Mouse (Mus musculus) midbrain, embryonic 11.5 days (tissue): ENCODE data around the gene Gm21190. TPM values are rescaled to one million over a fixed set of nuclear protein-coding genes. Genes with fewer than 3 reads are reported as not detected.
"Not testable (repeated sequence)": the region's sequence is repeated elsewhere in the genome, so short reads cannot be mapped to it uniquely, and the experiment has no call there.

Source experiments
- ATAC-seq: fragments of 200-750 bp; cut with Nextera tagmentation; 2 replicates; pipeline ENCODE4 v1.8.0; 2017; ENCODE audit warnings: moderate TSS enrichment, moderate library complexity; ENCODE audit not compliant: low FRiP score
- DNase-seq: peaks from one replicate; pipeline ENCODE4 v3.0.0; 2015; ENCODE audit warnings: low spot score; ENCODE audit errors: missing footprints
- H3K27ac ChIP-seq: fragments of 300-500 bp; sonication (generic); 2 replicates; pipeline ENCODE4 v1.5.1; 2014; ENCODE audit warnings: low read depth, low read length
- H3K27me3 ChIP-seq: fragments of 300-500 bp; sonication (generic); 2 replicates; pipeline ENCODE4 v1.6.1; 2014; ENCODE audit warnings: mild to moderate bottlenecking, low read length, moderate library complexity, mixed read lengths; ENCODE audit not compliant: control insufficient read depth, insufficient read depth
- H3K36me3 ChIP-seq: fragments of 300-500 bp; sonication (generic); 2 replicates; pipeline ENCODE4 v1.6.1; 2014; ENCODE audit warnings: mild to moderate bottlenecking, low read length, moderate library complexity, mixed read lengths; ENCODE audit not compliant: control insufficient read depth, insufficient read depth
- H3K4me1 ChIP-seq: fragments of 300-500 bp; sonication (generic); 2 replicates; pipeline ENCODE4 v1.6.1; 2014; ENCODE audit warnings: low read length; ENCODE audit not compliant: control insufficient read depth, insufficient read depth
- H3K4me2 ChIP-seq: fragments of 300-500 bp; sonication (generic); 2 replicates; pipeline ENCODE4 v1.6.1; 2014; ENCODE audit warnings: mild to moderate bottlenecking, moderate library complexity
- H3K4me3 ChIP-seq: fragments of 300-500 bp; sonication (generic); 2 replicates; pipeline ENCODE4 v1.5.1; 2014; ENCODE audit warnings: low read depth, low read length
- H3K9ac ChIP-seq: fragments of 300-500 bp; sonication (generic); 2 replicates; pipeline ENCODE4 v1.6.1; 2014; ENCODE audit warnings: low read length
- H3K9me3 ChIP-seq: fragments of 300-500 bp; sonication (generic); 2 replicates; pipeline ENCODE4 v1.6.1; 2016; ENCODE audit warnings: low read length; ENCODE audit not compliant: control insufficient read depth
- WGBS: fragments of 180-500 bp; shearing (Covaris S2); extraction: QIAGEN DNeasy Blood & Tissue Kit; methylation state at CpG from one replicate; pipeline ENCODE4 v1.1.7; 2014; 5-methylcytosine and 5-hydroxymethylcytosine counted together
- polyA plus RNA-seq: library from polyadenylated mRNA; unstranded; fragments of >200 nt; fragmentation: Nextera tagmentation; extraction: Ambion mirVana; gene quantifications from 2 replicates; pipeline ENCODE4 v1.2.1, GENCODE M21; 2014

Gene Gm21190
- polyA plus RNA-seq, 1 experiment from 2014 or later: not detected

GRCm38 (mm10) chr5:15522028-15522427 lies 7.0 kb downstream of the Gm21190 start:
- DNase-seq: peak; percentile 73
- ATAC-seq: 0 out of 2 replicates have a peak, but pooled peaks have one; percentile 57

GRCm38 (mm10) chr5:15520418-15520817 lies 8.6 kb downstream of the Gm21190 start:
- H3K4me1 ChIP-seq, H3K4me2 ChIP-seq, H3K9me3 ChIP-seq, H3K36me3 ChIP-seq, ATAC-seq, H3K27me3 ChIP-seq, H3K27ac ChIP-seq, H3K4me3 ChIP-seq, H3K9ac ChIP-seq: not testable (repeated sequence)
- 24% methylated on average over 5 of the region's 5 CpGs for WGBS
- DNase-seq: peak; percentile 76

More at GRCm38 (mm10) chr5:15522028-15522427, 7.0 kb downstream of the Gm21190 start:
- peaks cover 12% of the 10 kb centered on the region for H3K9me3 ChIP-seq
- H3K4me3 ChIP-seq, H3K36me3 ChIP-seq, H3K4me2 ChIP-seq, H3K4me1 ChIP-seq, H3K9ac ChIP-seq, H3K27me3 ChIP-seq, H3K27ac ChIP-seq: not testable (repeated sequence)
- 32% methylated on average over 2 of the region's 2 CpGs for WGBS

DNA sequence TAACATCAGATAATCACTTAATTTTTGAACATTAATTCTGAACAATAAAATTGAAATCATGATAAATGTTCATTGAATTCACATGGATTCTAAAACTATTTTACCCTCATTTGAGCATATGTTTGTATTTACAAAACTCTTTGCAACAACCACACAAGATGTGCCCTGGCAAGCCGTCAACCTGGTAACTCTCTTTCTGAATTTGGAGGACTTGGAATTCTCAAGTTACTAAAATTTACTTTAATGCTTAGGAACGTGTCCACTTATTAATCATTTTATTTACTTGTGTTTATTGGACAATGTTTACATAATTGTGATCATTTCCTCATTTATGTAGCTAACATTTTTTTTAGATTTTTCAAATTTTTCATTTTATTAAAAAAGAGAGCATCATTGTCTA lies 11.9 kb downstream of the Gm21190 start:
- WGBS: 79% methylated on average over 2 of the region's 2 CpGs
- peak; percentile 44 for DNase-seq
- H3K9ac ChIP-seq, H3K4me2 ChIP-seq, ATAC-seq, H3K9me3 ChIP-seq, H3K27ac ChIP-seq, H3K4me3 ChIP-seq, H3K36me3 ChIP-seq, H3K27me3 ChIP-seq, H3K4me1 ChIP-seq: not testable (repeated sequence)

GRCm38 (mm10) chr5:15512236-15512635 lies 16.8 kb downstream of the Gm21190 start:
- not testable (repeated sequence) for DNase-seq, H3K36me3 ChIP-seq, H3K9ac ChIP-seq, H3K27me3 ChIP-seq, H3K4me1 ChIP-seq, H3K4me3 ChIP-seq, H3K27ac ChIP-seq, H3K4me2 ChIP-seq
- ATAC-seq: 0 out of 2 replicates have a peak, but pooled peaks have one; percentile 43
- peaks cover 16% of the 10 kb centered on the region for H3K9me3 ChIP-seq
- 65% methylated on average over 3 of the region's 3 CpGs for WGBS

- not testable (repeated sequence) for H3K27me3 ChIP-seq, H3K36me3 ChIP-seq, H3K4me2 ChIP-seq, H3K9ac ChIP-seq, H3K27ac ChIP-seq, H3K4me1 ChIP-seq, DNase-seq, H3K4me3 ChIP-seq
- peaks cover 16% of the 10 kb centered on the region for H3K9me3 ChIP-seq
- ATAC-seq: 0 out of 2 replicates have a peak, but pooled peaks have one; percentile 45
- 81% methylated on average over 1 of the region's 1 CpGs for WGBS
Measured at GRCm38 (mm10) chr5:15509911-15510310, 19.1 kb downstream of the Gm21190 start.

DNA sequence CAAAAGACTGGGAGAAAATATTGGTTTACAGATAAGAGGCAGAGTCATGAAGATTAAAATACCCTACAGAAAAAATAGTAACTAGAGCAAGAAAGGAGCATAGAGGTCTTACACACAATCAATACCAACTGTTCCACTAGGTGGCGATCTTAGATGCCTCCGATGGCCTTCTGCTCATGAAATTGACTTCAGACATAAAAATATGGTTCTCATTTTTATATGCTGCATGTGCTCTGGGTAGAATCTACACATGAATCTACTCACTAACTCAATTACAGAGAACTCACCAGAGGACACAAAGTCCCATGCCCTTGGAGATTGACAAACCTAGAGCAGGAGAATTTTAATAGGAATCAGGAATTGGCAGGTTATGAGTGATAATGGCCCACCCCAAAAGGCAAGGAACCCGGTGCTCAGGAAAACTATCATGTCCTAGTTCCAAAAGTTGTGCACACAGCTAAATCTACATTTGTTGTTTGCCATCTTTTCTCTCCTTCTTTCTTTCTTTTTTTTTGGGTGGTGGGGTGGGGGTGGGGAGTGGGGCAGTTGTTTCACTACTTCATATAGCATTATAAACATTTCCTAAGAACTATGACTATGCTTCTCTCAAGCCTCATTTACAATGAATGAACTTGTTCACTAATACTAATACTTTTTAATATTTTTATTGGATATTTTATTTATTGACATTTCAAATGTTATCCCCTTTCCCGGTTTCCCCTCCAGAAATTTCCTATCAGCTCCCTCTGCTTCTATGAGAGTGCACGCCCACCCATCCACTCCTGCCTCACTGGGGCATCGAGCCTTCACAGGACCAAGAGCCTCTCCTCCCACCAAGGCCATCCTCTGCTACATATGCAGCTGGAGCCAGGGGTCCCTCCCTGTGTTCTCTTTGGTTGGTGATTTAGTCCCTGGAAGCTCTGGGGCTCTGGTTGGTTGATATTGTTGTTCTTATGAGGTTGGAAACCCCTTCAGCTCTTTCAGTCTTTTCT lies 20.3 kb downstream of the Gm21190 start:
- H3K4me1 ChIP-seq, ATAC-seq, H3K36me3 ChIP-seq, DNase-seq, H3K9ac ChIP-seq, H3K27me3 ChIP-seq, H3K4me3 ChIP-seq, H3K27ac ChIP-seq, H3K4me2 ChIP-seq: not testable (repeated sequence)
- H3K9me3 ChIP-seq: peaks cover 16% of the 10 kb centered on the region
- WGBS: 62% methylated on average over 6 of the region's 6 CpGs

- H3K9me3 ChIP-seq: peaks cover 16% of the 10 kb centered on the region
- DNase-seq: peak; percentile 83
Measured at GRCm38 (mm10) chr5:15507757-15508459, 21.1 kb downstream of the Gm21190 start.

DNA sequence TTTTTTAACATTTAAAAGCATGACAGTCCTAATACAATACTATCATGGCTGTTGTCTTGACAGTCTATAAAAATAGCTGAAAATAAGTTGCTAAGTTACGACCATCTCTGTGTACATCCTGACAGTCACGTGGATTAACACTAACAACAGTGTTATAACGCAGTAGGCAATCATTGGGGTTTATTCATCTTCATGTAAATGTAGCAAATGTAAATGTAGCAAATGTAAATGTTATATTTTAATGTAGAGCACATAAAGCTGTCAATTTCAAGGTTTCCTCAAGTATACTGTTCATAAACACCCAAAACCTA lies 21.8 kb downstream of the Gm21190 start:
- peaks cover 15% of the 10 kb centered on the region for H3K9me3 ChIP-seq
- ATAC-seq (peak; percentile 72; the same call in 1 of the 2 replicates), DNase-seq (peak; percentile 83)
- no peak overlapping the region for H3K4me2 ChIP-seq
- no peak overlapping the region for H3K4me3 ChIP-seq
- no peak overlapping the region for H3K9ac ChIP-seq
- H3K27me3 ChIP-seq: no peaks in the 10 kb centered on the region
- no peaks in the 10 kb centered on the region for H3K4me1 ChIP-seq
- H3K36me3 ChIP-seq: no peaks in the 10 kb centered on the region
- 76% methylated on average over 3 of the region's 3 CpGs for WGBS
- H3K27ac ChIP-seq: no peak overlapping the region

More at GRCm38 (mm10) chr5:15507757-15508459, 21.1 kb downstream of the Gm21190 start:
- H3K4me3 ChIP-seq, H3K27me3 ChIP-seq, H3K36me3 ChIP-seq, H3K9ac ChIP-seq, H3K4me2 ChIP-seq, H3K4me1 ChIP-seq, H3K27ac ChIP-seq: not testable (repeated sequence)
- WGBS: 66% methylated on average over 6 of the region's 6 CpGs
- peak; percentile 76 for ATAC-seq
